Mouse (Mus musculus) liver, embryonic 16.5 days (tissue): Measurements from ENCODE around the gene Hnrnph1. TPM values are rescaled to one million over a fixed set of nuclear protein-coding genes. Genes with fewer than 3 reads are reported as not detected.

Experiments used
- ATAC-seq: fragments of 200-750 bp; cut with Nextera tagmentation; 2 replicates; pipeline ENCODE4 v1.8.0; 2017; ENCODE audit warnings: low read depth, mild to moderate bottlenecking, moderate number of reproducible peaks, moderate library complexity
- H3K27ac ChIP-seq: fragments of 300-500 bp; sonication (generic); 2 replicates; pipeline ENCODE4 v1.5.1; 2014; ENCODE audit warnings: mild to moderate bottlenecking, low read length
- H3K27me3 ChIP-seq: fragments of 300-500 bp; sonication (generic); 2 replicates; pipeline ENCODE4 v1.6.1; 2014; ENCODE audit warnings: low read depth, low read length, mixed read lengths; ENCODE audit not compliant: control insufficient read depth, insufficient read depth
- H3K36me3 ChIP-seq: fragments of 300-500 bp; sonication (generic); 2 replicates; pipeline ENCODE4 v1.6.1; 2014; ENCODE audit warnings: mild to moderate bottlenecking; ENCODE audit not compliant: control insufficient read depth, insufficient read depth
- H3K4me1 ChIP-seq: fragments of 300-500 bp; sonication (generic); 2 replicates; pipeline ENCODE4 v1.6.1; 2014; ENCODE audit warnings: low read depth, low read length, mixed read lengths; ENCODE audit not compliant: control insufficient read depth
- H3K4me2 ChIP-seq: fragments of 300-500 bp; sonication (generic); 2 replicates; pipeline ENCODE4 v1.6.1; 2014; ENCODE audit warnings: low read depth, low read length, mixed read lengths
- H3K4me3 ChIP-seq: fragments of 300-500 bp; sonication (generic); 2 replicates; pipeline ENCODE4 v1.5.1; 2014; ENCODE audit warnings: low read depth, mild to moderate bottlenecking, low read length
- H3K9ac ChIP-seq: fragments of 300-500 bp; sonication (generic); 2 replicates; pipeline ENCODE4 v1.6.1; 2014; ENCODE audit warnings: low read depth, low read length
- H3K9me3 ChIP-seq: fragments of 300-500 bp; sonication (generic); replicated peaks from 2 replicates; pipeline ENCODE4 v1.6.1; 2016; ENCODE audit warnings: low read length; ENCODE audit not compliant: control insufficient read depth
- WGBS: fragments of 180-500 bp; shearing (Covaris S2); extraction: QIAGEN DNeasy Blood & Tissue Kit; methylation state at CpG from one replicate; pipeline ENCODE4 v1.1.7; 2014; ENCODE audit not compliant: insufficient replicate concordance; 5-methylcytosine and 5-hydroxymethylcytosine counted together
- microRNA counts: library from miRNA; unstranded; fragments of <30 nt; microRNA quantifications from one replicate; lab custom pipeline; 2016
- microRNA-seq: library from miRNA; unstranded; fragments of <30 nt; microRNA quantifications from one replicate; pipeline ENCODE4, GENCODE M21; 2016
- polyA plus RNA-seq: library from polyadenylated mRNA; unstranded; fragments of >200 nt; fragmentation: Nextera tagmentation; extraction: Ambion mirVana; gene quantifications from 2 replicates; pipeline ENCODE4 v1.2.1, GENCODE M21; 2015

Hnrnph1 gene
- polyA plus RNA-seq, 1 experiment from 2014 or later, result 93.6 TPM

DNA sequence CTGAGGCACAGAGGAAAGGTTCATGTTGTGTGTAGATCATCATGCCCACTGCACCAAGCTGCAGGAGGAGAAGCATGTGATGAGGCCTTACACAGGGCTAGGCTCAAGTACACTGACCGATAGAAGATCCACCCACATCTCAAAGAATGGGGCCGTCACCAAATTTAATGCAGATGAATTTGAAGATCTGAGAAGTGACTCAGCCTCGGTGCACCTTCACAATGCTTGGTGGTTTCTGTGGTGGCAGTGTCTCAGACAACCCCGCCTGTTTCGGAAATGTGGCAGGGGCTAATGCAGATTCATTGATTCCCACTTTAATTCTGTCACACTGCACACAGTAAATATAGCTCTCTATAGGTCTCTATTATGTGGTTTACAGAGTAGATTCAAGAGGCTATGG is 56.1 kb downstream of the Hnrnph1 start:
- 55% methylated on average over 5 of the region's 5 CpGs for WGBS
- Histone ChIP-seq H3K4me3 (no peak overlapping the region), H3K9ac (no peak overlapping the region), H3K4me2 (no peak overlapping the region), H3K9me3 (no peaks in the 10 kb centered on the region), H3K27ac (no peak overlapping the region), H3K4me1 (peaks cover 14% of the 10 kb centered on the region), H3K27me3 (no peaks in the 10 kb centered on the region), H3K36me3 (no peaks in the 10 kb centered on the region)
- no peak for ATAC-seq

MicroRNAs encoded within 50 kb of the gene (microRNA counts, 519-probe panel; counts per million panel counts)
- 2,416 counts per million, percentile 60 among the panel's probes with 10 or more counts for microRNA mmu-miR-804 (lab: Ali Mortazavi, UCI)

Small RNA genes lying within 50 kb of the gene (microRNA-seq; reads per million reads assigned to microRNA genes)
- gene Mir804, result not detected

Other genes starting within 250 kb of the Hnrnph1 start
- gene Tbc1d9b, start 245.6 kb upstream of the Hnrnph1 start, polyA plus RNA-seq, result 12.9 and 13.1 TPM in 2 replicates
- gene Mrnip, start 202.5 kb upstream of the Hnrnph1 start, polyA plus RNA-seq, result 7.9 and 8.6 TPM in 2 replicates
- 165 and 182 TPM in 2 replicates for gene Sqstm1, start 166.2 kb upstream of the Hnrnph1 start, polyA plus RNA-seq
- 2.2 and 3.1 TPM in 2 replicates for gene Mgat4b, start 166.1 kb upstream of the Hnrnph1 start, polyA plus RNA-seq
- 0.50 and 0.61 TPM in 2 replicates for gene Ltc4s, start 138.4 kb upstream of the Hnrnph1 start, polyA plus RNA-seq
- gene Maml1, start 84.7 kb upstream of the Hnrnph1 start, polyA plus RNA-seq, result 1.3 and 1.5 TPM in 2 replicates
- gene Canx, start 51.3 kb upstream of the Hnrnph1 start, polyA plus RNA-seq, result 172 and 184 TPM in 2 replicates
- not detected in 2 replicates for gene Cby3, start 22.5 kb upstream of the Hnrnph1 start, polyA plus RNA-seq
- 6.0 and 8.4 TPM in 2 replicates for gene Rufy1, start 54.1 kb downstream of the Hnrnph1 start, polyA plus RNA-seq
- gene Adamts2, start 225.1 kb downstream of the Hnrnph1 start, polyA plus RNA-seq, result 1.3 and 1.6 TPM in 2 replicates